Mouse (Mus musculus) ES-E14 (cell line): Measurements from ENCODE around the gene Jph4.

Source experiments
- CHD2 ChIP-seq: IDR thresholded peaks from 2 replicates; pipeline ENCODE4 v1.6.1; 2014; ENCODE audit warnings: mild to moderate bottlenecking, low read depth, low read length, inconsistent platforms
- HCFC1 ChIP-seq: IDR thresholded peaks from 2 replicates; pipeline ENCODE4 v1.6.1; 2012; ENCODE audit warnings: low read length, inconsistent platforms, borderline replicate concordance; ENCODE audit not compliant: insufficient read depth
- MAFK ChIP-seq: IDR thresholded peaks from 2 replicates; pipeline ENCODE4 v1.6.1; 2014; ENCODE audit warnings: mild to moderate bottlenecking, low read depth, low read length, inconsistent platforms; ENCODE audit not compliant: insufficient read depth
- ZC3H11A ChIP-seq: IDR thresholded peaks from 2 replicates; pipeline ENCODE4 v1.6.1; 2012; ENCODE audit warnings: low read depth, mild to moderate bottlenecking, inconsistent platforms, low read length, borderline replicate concordance
- ZNF384 ChIP-seq: IDR thresholded peaks from 2 replicates; pipeline ENCODE4 v1.6.1; 2012; ENCODE audit warnings: low read depth, low read length, inconsistent platforms

DNA sequence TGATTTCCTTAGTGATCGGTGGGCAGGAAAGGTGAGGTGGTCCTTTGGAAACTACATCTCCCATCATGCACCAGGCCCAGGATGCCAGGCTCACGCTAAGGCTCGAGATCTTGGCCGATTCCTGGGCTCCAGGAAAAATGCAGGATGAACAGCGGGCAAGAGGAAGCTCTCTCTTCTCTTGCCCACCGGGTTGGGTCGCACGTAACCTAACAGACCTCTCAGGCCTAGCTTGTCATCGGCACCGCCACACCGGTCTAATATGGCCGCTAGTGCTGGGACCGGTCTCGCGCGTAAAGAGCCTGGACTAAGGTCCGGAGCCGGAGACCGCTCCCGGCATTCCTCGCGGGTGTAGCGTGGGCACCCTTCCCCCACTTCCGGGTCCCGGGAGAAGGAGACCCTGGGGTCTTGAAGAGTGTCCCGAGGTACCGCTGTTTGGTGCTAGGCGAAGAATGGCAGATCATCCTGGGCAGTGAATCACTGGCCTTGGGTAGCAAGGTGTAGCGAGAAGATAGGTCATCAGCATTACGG lies 22.0 kb downstream of the Jph4 start, which contains the start of gene Thtpa:
- TF ChIP-seq ZNF384 (no peak), HCFC1 (peak; percentile 94), CHD2 (peak; percentile 73), ZC3H11A (no peak), MAFK (no peak)
